8 mouse cellular contexts compared by ENCODE assay signal in the genomic region with DNA sequence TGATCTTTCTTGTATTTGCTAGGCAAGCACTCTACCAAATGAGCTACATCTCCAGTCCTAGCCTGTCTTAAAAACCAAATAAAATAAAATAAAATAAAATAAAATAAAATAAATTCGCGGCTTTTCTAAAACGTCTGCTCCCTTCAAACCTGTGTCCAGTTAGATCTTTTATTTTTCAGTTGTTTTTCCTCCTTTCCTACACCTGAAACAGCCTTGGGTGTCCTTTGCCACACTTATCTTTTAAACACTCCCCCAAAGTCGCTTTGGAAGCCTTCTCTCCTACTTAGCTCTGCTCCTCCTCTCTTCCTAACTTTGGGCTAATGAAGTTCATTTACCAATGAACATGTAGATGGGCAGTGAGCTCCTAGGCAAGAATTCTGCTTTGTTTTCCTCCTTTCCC. TPM values are rescaled to one million over a fixed set of nuclear protein-coding genes. Genes with fewer than 3 reads are reported as not detected.
DNase-seq lines count a peak whose midpoint lies in the region; ATAC-seq and TF ChIP-seq lines count a peak whose summit lies in the region.

A gene (plus strand): TSS at position 301 of the 400 bp plus-strand sequence.

- peak within 1 kb of the TSS; percentile 70 for H3K4me3 ChIP-seq in liver, adult 2 months (ENCODE audit: insufficient read depth, low read depth, low read length)
- H3K4me3 ChIP-seq in heart, embryonic 15.5 days: peak within 1 kb of the TSS; percentile 65
- peak within 1 kb of the TSS; percentile 50 for H3K4me3 ChIP-seq in neural tube, embryonic 12.5 days

- no peaks in the 10 kb centered on the region for H3K36me3 ChIP-seq in liver, adult 2 months (ENCODE audit: control insufficient read depth, insufficient read depth, low read length)
- no peaks in the 10 kb centered on the region for H3K36me3 ChIP-seq in heart, embryonic 15.5 days
- no peaks in the 10 kb centered on the region for H3K36me3 ChIP-seq in neural tube, embryonic 12.5 days

- no peaks in the 10 kb centered on the region for H3K27me3 ChIP-seq in liver, adult 2 months (ENCODE audit: control insufficient read depth, insufficient read depth, low read length)
- H3K27me3 ChIP-seq in heart, embryonic 15.5 days: no peaks in the 10 kb centered on the region
- no peaks in the 10 kb centered on the region for H3K27me3 ChIP-seq in neural tube, embryonic 12.5 days (replicated peaks)

- DNase-seq in liver, adult 2 months (ENCODE audit: extremely low read depth, low read depth, low spot score): no peak
- no peak for DNase-seq in liver
- no peak for DNase-seq in brain, embryonic 14.5 days (ENCODE audit: low read depth)
- no peak for DNase-seq in left cerebral cortex, postnatal 36 days (ENCODE audit: low spot score in 2 of 2)
- DNase-seq in cerebellum, postnatal 10 days: no peak
- no peak for DNase-seq in thymus, postnatal 36 days

- 17% methylated on average over 4 of the region's 4 CpGs for WGBS in liver, adult 2 months
- WGBS in heart, embryonic 15.5 days: 22% methylated on average over 4 of the region's 4 CpGs
- WGBS in neural tube, embryonic 12.5 days: 27% methylated on average over 4 of the region's 4 CpGs

- no peaks in the 10 kb centered on the region for H3K4me1 ChIP-seq in liver, adult 2 months (ENCODE audit: control insufficient read depth, insufficient read depth, low read length)
- no peaks in the 10 kb centered on the region for H3K4me1 ChIP-seq in heart, embryonic 15.5 days (replicated peaks)
- H3K4me1 ChIP-seq in neural tube, embryonic 12.5 days: 0 out of 2 replicates have a peak, but pooled peaks cover 3% of the 10 kb centered on the region

- no peaks in the 10 kb centered on the region for H3K79me2 ChIP-seq in liver, adult 2 months (ENCODE audit: control insufficient read depth, insufficient read depth, low read length)

- peak within 1 kb of the TSS; percentile 68 for H3K9ac ChIP-seq in liver, adult 2 months (ENCODE audit: low read depth, low read length)
- H3K9ac ChIP-seq in heart, embryonic 15.5 days: peak within 1 kb of the TSS; percentile 61
- peak within 1 kb of the TSS; percentile 68 for H3K9ac ChIP-seq in neural tube, embryonic 12.5 days

- intact Hi-C loops in left cerebral cortex, postnatal 36 days (cut with DNase I): no loop called here

- peak within 1 kb of the TSS; percentile 63 for H3K4me2 ChIP-seq in heart, embryonic 15.5 days
- peak within 1 kb of the TSS; percentile 72 for H3K4me2 ChIP-seq in neural tube, embryonic 12.5 days (replicated peaks)

- H3K9me3 ChIP-seq in heart, embryonic 15.5 days (replicated peaks): no peaks in the 10 kb centered on the region
- H3K9me3 ChIP-seq in neural tube, embryonic 12.5 days: no peaks in the 10 kb centered on the region

- TF ChIP-seq CTCF in liver, adult 2 months (IDR thresholded peaks at IDR 0.05; ENCODE audit: low read depth, low read length): no peak
- no peak for TF ChIP-seq CTCF in brain, embryonic 14.5 days (IDR thresholded peaks at IDR 0.05; ENCODE audit: borderline replicate concordance, extremely low read depth, insufficient read depth, insufficient read length)

- H3K27ac ChIP-seq in liver, adult 2 months (replicated peaks; ENCODE audit: insufficient read depth, low read depth, low read length): peak within 1 kb of the TSS; percentile 25
- peak within 1 kb of the TSS; percentile 79 for H3K27ac ChIP-seq in heart, embryonic 15.5 days
- no peak within 1 kb of the TSS for H3K27ac ChIP-seq in neural tube, embryonic 12.5 days

- ATAC-seq in heart, embryonic 15.5 days (replicated peaks; ENCODE audit: insufficient number of reproducible peaks, insufficient read depth, low FRiP score, low read depth): no peak
- no peak for ATAC-seq in neural tube, embryonic 12.5 days (ENCODE audit: low FRiP score, low read depth)

- TF ChIP-seq POLR2A in liver, adult 2 months (IDR thresholded peaks at IDR 0.05; ENCODE audit: extremely low read depth, insufficient read depth, low read length): no peak
- no peak for TF ChIP-seq POLR2A in brain, embryonic 14.5 days (IDR thresholded peaks at IDR 0.05; ENCODE audit: borderline replicate concordance, extremely low read depth, insufficient read depth, insufficient read length, poor library complexity, severe bottlenecking)

RNA-seq across cellular contexts. Expression of the gene that starts here (rescaled TPM):
- total RNA-seq in liver, adult 2 months (2014; rRNA removed): 14.0 and 15.5 TPM in 2 replicates
- polyA plus RNA-seq in liver, adult 2 months (2012; rRNA removed): 3.8 and 4.2 TPM in 2 replicates
- 47.1 and 67.7 TPM in 2 replicates for polyA plus RNA-seq in brain, embryonic 14.5 days (2012; rRNA removed)
- polyA plus RNA-seq in heart, embryonic 15.5 days (2015; fragmentation: Nextera tagmentation; extraction: Ambion mirVana): 50.9 and 55.6 TPM in 2 replicates
- 10 to 100 TPM; 52.8 to 60.2 TPM for total RNA-seq in left cerebral cortex, postnatal 36 days (2021)
- 77.5 and 77.8 TPM in 2 replicates for polyA plus RNA-seq in neural tube, embryonic 12.5 days (2016; fragmentation: Nextera tagmentation; extraction: Ambion mirVana)
